Mouse (Mus musculus) kidney, adult 8-10 months (tissue): ENCODE measurements around the gene Rnase13.
A peak's percentile ranks its signal among the peaks of the same experiment; 100 is the strongest.
"Not testable (repeated sequence)": the region's sequence is repeated elsewhere in the genome, so short reads cannot be mapped to it uniquely, and the experiment has no call there.

Experiments used
- DNase-seq, 2 experiments: peaks; one replicate each; pipeline ENCODE4 v3.0.0; 2022

Gene Rnase13

GRCm38 (mm10) chr14:51922571-51922865, at the start of gene Rnase13:
Gene Rnase13, minus strand, starts transcription at chr14:51922773.
- no peak for DNase-seq

- DNase-seq, result no peak
Observed at GRCm38 (mm10) chr14:51967400-51967799, 44.8 kb upstream of the Rnase13 start.

GRCm38 (mm10) chr14:51960316-51960715, 37.7 kb upstream of the Rnase13 start:
- DNase-seq, result no peak

- DNase-seq, result no peak
Observed at GRCm38 (mm10) chr14:51943336-51943735, 20.8 kb upstream of the Rnase13 start.

GRCm38 (mm10) chr14:51942236-51942635, 19.7 kb upstream of the Rnase13 start:
- no peak for DNase-seq

GRCm38 (mm10) chr14:51941577-51941976, 19.0 kb upstream of the Rnase13 start:
- no peak for DNase-seq

DNA sequence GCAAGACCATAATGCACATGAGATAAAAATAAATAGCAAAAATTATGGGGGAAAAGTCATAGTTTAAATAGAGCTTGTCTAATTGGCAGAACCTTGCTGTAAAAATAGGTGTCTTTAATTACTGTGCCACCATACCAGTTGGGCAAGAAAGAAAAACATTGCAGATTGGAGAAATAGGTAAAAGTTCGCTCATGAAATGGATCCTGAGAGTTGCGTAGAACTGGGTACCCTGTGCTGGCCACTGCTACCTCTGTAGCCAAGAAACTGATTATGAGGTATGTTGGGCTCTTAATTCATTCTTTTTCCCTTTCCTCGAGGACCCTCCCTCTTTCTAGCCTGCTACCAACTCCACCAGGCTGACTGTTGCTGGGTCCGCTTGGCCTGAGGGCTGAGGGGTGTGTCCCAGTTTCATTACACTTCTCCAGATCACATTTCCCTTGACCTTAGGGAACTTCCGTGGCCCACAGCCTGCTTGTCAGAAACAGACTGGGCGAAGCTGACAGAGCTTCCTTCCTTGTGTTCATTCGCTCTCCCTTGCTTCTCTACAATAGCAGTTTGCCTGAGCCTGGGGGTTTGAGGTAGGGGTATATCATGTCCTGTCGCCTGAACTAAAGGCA, 18.5 kb upstream of the Rnase13 start:
- peak; percentile 29 to 44 for DNase-seq

- DNase-seq, result no peak
Observed at GRCm38 (mm10) chr14:51939005-51939404, 16.4 kb upstream of the Rnase13 start.

GRCm38 (mm10) chr14:51932092-51933020, 9.8 kb upstream of the Rnase13 start:
- no peak for DNase-seq

GRCm38 (mm10) chr14:51930824-51931223, 8.3 kb upstream of the Rnase13 start:
- DNase-seq, result peak; percentile 73 to 78

DNA sequence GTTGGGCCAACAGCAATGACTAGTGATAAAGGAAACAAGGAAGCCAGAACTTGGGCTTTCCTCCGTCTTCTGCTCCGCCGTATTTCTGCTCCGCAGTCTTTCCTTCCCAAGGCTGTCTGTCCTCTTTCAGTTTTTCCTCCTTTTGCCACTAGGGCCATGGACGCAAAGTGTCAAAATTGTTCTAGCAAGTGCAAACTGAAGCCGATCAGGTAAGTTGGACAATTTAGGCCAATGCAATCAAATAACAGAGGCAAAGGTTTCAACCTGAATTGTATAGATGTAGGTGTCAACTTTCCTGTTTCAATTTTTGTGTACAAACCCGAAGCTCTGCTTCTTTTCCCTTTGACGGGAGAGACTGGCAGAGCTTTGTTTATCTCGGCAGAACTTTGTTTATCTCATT, 7.4 kb upstream of the Rnase13 start:
- DNase-seq, result no peak

DNA sequence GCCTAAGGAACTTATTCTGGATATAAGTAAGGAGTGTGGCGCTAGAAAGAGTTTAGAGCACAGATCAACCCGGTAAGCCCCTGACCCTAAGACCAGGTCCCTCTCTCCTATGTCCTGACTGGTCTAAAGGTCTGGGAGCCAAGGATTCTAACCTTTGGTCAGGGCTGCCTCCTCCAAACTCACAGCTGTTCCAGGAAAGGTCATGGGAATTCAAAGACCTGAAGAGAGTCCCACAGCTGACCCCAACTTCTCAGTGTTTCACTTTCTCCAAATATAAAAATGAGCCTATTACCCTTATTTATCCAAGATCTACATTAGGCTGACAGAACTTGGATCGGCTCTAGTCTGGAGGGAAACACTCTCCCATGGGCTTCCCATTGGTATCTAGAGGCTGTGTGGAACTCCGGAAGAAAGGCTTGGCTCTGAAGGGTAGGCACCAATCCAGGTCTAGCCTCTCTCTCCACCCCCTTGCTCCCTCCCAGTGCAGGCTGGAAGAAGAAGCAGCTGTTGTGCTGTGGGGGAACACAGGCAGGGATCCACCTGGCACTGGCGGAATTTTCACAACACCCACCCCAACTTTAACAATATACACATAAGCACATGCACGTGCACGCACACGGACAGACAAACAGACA, 6.9 kb upstream of the Rnase13 start:
- DNase-seq, result peak; percentile 70 to 74

DNA sequence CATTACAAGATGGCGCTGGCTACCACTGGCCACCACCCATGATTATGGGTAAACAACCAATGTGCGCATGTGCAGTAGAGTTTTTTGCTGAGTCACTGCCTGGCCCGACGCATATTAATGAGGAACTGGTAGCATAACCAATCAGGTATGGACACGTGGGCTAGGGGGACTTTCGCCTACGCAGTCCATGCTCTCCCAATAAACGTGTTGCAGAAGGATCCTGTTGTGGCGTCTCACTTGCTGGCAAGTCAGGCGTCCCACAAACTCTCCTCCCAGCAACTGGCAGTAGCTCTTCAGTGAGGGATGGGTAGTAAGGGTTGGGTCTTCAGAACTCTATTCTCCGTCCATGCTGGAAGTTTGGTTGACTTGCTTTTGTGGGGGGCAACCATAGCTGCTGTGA, 4.4 kb upstream of the Rnase13 start:
- not testable (repeated sequence) for DNase-seq

DNA sequence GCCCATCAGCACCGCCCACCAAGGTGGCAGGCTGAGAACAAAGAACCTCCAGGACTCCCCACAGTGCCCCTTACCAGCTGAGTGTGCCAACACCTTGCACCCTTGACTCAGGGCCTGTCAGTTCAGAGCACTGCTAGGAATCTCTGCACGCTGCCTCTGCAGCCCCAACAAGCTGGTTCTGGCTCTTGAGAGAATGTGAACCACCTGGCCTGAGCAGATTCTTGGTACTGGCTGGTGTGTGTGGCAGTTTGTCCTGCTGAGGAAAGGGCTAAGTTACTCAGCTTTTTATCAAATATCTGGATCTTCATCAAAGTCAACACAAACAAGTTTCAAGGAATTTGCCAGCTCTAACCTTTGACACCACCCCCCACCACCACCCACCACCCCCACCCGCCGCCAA, 919 bp upstream of the Rnase13 start:
- DNase-seq, result no peak

DNA sequence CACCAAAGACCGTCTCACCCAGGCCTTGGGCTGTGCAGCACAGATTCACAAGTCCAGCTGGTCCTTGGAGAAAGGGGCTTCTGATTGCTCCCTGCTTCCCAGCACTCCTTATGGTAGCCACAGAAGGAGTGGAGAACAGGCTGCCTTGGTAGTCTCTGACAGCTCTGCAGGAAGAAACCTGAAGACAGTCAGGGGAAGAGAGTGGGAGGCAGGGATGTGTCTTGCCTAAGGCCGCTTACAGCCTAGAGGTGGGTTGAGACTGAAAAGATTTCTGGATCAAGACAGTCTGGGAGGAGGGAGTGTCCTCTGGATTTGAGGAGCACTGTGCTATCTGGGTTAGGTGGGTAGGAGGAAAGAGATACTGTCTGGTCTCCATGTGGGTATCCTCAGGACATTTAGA, 337 bp upstream of the Rnase13 start:
- DNase-seq, result no peak

DNA sequence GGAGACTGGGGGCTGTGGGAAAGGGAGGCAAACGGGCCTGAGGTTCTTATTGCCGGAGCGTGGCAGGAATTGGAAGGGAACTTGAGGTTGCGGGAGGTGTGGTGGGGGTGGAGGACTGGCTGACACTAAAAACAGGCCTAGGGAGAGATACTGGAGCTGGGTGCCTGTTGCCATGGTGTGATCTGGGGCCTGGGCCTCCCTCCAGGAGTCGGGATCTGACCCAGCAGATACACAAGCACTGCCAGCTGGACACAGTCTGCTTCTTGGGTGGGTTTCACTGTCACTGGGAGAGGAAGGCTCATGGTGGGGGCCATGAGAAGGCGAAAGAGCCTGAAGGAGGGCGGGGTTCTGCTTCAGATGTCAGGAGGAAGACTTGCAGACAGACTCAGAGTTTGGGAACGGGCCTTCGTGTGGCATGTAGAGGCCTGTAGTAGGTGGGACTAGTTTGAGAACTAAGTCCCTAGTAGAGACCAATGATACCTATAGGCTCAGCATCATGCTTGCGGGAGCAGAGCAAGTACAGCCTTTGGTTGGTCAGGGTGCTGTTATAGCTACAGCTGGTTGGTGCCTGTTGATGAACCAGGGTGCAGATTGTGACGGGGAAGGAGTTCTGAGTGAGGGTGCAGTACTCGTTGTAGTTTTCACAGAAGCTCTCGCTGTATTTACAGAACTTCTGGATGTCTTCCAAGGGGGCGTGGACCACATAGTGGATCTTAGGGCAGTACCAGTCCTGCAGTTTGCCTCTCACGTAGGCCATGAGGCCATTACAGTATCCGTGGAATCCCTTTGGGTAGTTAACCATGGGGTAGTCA, 608 bp downstream of the Rnase13 start:
- no peak for DNase-seq

GRCm38 (mm10) chr14:51918966-51919365, 3.6 kb downstream of the Rnase13 start:
- DNase-seq, result no peak

DNA sequence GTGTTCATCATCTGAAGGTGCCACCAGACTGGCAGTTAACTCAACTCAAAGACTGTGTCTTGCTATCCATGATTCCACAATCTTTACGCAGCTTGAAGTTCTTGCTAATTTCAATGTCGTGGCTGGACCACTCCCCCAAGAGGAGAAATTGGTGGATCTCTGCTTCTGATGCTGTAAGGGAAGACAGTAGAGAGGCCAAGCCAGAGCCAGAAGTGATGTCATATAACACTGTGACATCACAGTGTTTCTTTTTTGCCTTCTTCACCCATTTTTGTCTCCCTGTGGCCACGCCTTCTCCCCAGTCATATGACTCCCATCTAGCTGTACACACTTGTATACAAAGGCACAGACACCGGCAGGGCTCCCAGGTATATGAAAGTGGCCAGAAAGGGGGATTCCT, 4.4 kb downstream of the Rnase13 start, which contains the start of gene Tppp2:
TSS of gene Tppp2 (plus strand) at position 301 of the 400 bp plus-strand sequence.
- DNase-seq, result no peak

- no peak for DNase-seq
Observed at GRCm38 (mm10) chr14:51916539-51916938, 6.0 kb downstream of the Rnase13 start.

GRCm38 (mm10) chr14:51915030-51915429, 7.5 kb downstream of the Rnase13 start:
- DNase-seq, result no peak

- peak; percentile 63 to 70 for DNase-seq
Observed at GRCm38 (mm10) chr14:51913960-51914762, 8.4 kb downstream of the Rnase13 start, which contains the start of gene Ndrg2. Gene Ndrg2, minus strand, starts transcription at chr14:51914158.
